Mouse (Mus musculus): ENCODE measurements around the gene Gtf3c6.

DNA sequence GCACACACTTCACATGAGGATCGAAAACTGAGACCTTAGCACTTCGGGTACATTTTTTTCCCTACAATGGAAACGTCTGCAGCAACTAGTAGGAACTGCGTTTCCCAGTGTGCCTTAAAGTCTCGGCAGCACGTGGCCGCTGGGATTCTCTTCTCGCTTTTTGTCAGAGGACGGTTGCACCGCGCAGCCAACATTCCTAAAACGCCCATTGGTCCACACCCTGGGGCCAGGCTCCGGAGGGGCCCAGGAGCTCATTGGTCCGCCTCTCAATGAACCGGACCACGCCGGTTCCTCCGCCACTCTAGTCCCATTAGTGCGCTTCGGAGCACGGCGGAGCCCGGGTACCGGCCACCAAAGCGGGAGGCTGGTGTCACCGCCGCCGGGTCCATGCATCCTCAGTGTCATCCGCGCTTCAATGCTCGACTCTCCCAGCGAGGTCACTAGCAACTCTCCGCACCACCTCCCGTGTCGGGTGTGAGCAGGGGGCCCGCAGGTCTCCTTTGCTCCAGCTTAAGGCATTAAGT, 42.8 kb upstream of the Gtf3c6 start:
- TF ChIP-seq CTCF (IDR thresholded peaks at IDR 0.05; ENCODE audit: extremely low read depth, insufficient read length, insufficient replicate concordance, low read depth, low read length) (no peak), POLR2A (IDR thresholded peaks at IDR 0.05; ENCODE audit: low read depth, low read length) (peak; percentile 50; the same call in 1 of the 2 replicates)
